Mouse (Mus musculus) mesoderm, embryonic 11.5 days (tissue): ENCODE results near the gene Ypel2.

ENCODE experiments used
- DNase-seq: peaks from one replicate; pipeline ENCODE4 v3.0.0-alpha.2; 2012; ENCODE audit warnings: low read depth, low spot score

The Ypel2 gene

GRCm38 (mm10) chr11:86995625-86996221 is 2.2 kb upstream of the Ypel2 start:
- DNase-seq: peak; percentile 74

GRCm38 (mm10) chr11:86994791-86995624 is 1.5 kb upstream of the Ypel2 start:
- no peak for DNase-seq

GRCm38 (mm10) chr11:86994330-86994729 is 823 bp upstream of the Ypel2 start:
- no peak for DNase-seq

- no peak for DNase-seq
These were observed 982 bp downstream of the Ypel2 start for GRCm38 (mm10) chr11:86992461-86992988.

- no peak for DNase-seq
These were observed 2.3 kb downstream of the Ypel2 start for GRCm38 (mm10) chr11:86991241-86991640.

- DNase-seq: no peak
These were observed 3.2 kb downstream of the Ypel2 start for GRCm38 (mm10) chr11:86990309-86990708.

- DNase-seq: no peak
These were observed 8.5 kb downstream of the Ypel2 start for GRCm38 (mm10) chr11:86984990-86985389.

GRCm38 (mm10) chr11:86983056-86983455 is 10.5 kb downstream of the Ypel2 start:
- DNase-seq: peak; percentile 60

- DNase-seq: no peak
These were observed 12.2 kb downstream of the Ypel2 start for GRCm38 (mm10) chr11:86981229-86981791.

GRCm38 (mm10) chr11:86980526-86980925 is 13.0 kb downstream of the Ypel2 start:
- no peak for DNase-seq

- DNase-seq: no peak
These were observed 13.7 kb downstream of the Ypel2 start for GRCm38 (mm10) chr11:86979799-86980198.

GRCm38 (mm10) chr11:86977242-86977641 is 16.3 kb downstream of the Ypel2 start:
- DNase-seq: no peak

- DNase-seq: no peak
These were observed 19.1 kb downstream of the Ypel2 start for GRCm38 (mm10) chr11:86974401-86974800.

GRCm38 (mm10) chr11:86973255-86973654 is 20.3 kb downstream of the Ypel2 start:
- no peak for DNase-seq

- no peak for DNase-seq
These were observed 22.3 kb downstream of the Ypel2 start for GRCm38 (mm10) chr11:86971057-86971753.

- peak; percentile 75 for DNase-seq
These were observed 24.3 kb downstream of the Ypel2 start for GRCm38 (mm10) chr11:86969041-86969821.

GRCm38 (mm10) chr11:86967506-86967905 is 26.0 kb downstream of the Ypel2 start:
- no peak for DNase-seq

GRCm38 (mm10) chr11:86966696-86967095 is 26.8 kb downstream of the Ypel2 start:
- DNase-seq: no peak

GRCm38 (mm10) chr11:86965079-86965478 is 28.4 kb downstream of the Ypel2 start:
- no peak for DNase-seq

- DNase-seq: no peak
These were observed 29.8 kb downstream of the Ypel2 start for GRCm38 (mm10) chr11:86963698-86964097.

- DNase-seq: no peak
These were observed 30.5 kb downstream of the Ypel2 start for GRCm38 (mm10) chr11:86963027-86963426.
